Mouse (Mus musculus) T-helper 1 cell (primary cell): Measurements from ENCODE around the gene Gpr62.

Experiments
- in situ Hi-C: fragments of 300-600 bp; cut with MboI, MseI; formaldehyde crosslinking; loops from one replicate; pipeline ENCODE4 v1.15.1; 2025; ENCODE audit warnings: high pct_unique_total_duplicates

Gene Gpr62

GRCm38 (mm10) chr9:106456325-106457162 lies 9.2 kb downstream of the Gpr62 start:
- in situ Hi-C loops: no loop called here

DNA sequence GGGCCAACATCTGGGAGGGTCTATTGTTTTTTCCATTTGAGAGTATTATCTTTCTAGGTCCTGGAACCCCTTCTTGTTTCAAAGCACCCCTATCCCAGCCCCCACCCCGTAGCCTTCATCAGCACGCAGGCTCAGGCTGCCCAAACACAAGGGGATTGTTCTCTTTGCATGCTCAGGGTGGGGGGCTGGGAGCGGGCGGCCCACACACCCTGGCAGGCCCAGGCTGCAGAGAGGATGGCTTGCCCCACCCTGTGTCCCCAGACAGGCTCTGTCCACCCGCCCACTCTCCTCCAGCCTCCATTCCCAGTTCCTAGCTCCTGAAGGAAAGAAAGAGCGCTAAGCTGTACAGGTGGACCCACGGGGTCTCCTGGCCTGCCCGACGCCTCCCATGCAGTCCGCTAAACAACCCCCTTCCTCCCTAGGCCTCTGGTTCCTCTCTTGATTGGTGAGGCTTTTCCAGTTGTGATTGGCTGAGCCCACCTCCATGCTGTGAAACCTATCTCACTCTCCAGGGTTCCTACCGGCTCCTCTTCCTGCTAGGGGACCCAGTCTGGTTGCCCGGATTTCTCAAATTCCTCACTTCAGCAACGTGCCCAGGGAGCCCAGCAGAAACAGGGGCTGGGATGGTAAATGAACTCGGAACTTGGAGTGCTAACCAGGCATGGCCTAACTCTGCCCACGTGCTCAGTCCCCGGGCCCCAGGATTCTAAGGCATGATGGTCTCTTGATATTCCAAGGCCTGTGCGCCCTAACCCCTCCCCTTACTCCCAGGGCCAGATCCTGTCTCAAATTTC lies 10.7 kb downstream of the Gpr62 start:
- in situ Hi-C loops: no loop called here

GRCm38 (mm10) chr9:106454071-106454761 lies 11.5 kb downstream of the Gpr62 start:
- in situ Hi-C loops: no loop called here

DNA sequence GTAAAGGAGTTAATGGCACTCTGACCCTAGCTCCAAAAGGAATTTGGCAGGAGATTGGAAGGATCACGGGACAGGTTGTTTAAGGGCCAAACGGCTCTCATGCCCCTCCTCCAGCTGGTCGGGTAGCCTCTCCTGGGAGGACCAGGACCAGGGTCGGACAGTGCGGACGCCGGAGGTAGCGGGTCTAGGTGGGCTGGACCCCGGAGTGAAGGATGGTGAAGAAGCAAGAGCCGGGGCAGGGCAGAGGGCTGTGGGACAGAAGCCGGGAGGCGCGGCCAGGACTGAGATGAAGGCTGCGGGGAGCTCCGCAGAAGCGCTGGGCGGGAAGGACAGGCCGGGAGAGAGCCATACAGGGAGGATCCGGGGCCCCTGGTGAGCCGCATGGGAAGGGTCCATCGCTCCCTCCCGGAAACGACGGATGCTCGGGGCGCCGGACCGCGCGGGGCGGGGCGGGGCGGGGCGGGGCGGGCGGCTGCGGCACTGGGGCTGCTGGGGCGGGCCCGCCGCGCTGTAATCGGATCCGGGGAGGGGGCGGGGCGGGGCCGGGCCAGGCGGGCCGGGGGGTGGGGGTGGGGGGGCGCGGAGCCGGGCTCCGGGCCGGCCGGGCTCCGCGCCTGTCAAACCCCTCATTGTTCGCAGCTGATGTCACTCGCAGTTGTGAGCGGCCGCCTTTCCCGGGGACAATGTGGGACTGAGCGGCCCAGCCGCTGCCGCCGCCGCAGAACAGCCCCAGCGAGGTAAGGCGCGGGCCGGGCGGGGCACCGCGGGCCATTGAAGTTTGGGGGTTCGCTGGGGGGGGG lies 12.3 kb downstream of the Gpr62 start, which contains the start of gene Pcbp4:
TSS of gene Pcbp4 (plus strand) at position 21 of the 800 bp plus-strand sequence.
- in situ Hi-C loops: no loop called here

DNA sequence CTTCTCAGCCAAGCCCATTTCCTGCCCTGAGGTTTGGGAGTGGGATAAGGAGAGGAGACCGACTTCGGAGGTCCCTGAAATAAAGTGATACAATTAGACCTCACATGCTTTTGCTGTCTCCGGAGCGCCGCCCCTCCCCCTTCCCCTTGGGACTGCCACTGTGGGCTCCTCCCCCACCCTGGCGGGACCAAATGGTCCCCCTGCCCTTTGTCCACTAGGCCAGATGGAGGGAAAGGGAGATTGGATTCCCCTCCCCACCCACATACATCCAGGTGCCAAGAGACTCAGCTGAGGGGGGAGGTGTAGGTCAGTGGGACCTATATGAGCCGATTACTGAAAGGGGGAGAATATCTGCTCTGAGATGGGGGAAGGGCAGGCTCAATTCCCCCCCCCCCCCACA lies 12.9 kb downstream of the Gpr62 start:
- in situ Hi-C loops: no loop called here

DNA sequence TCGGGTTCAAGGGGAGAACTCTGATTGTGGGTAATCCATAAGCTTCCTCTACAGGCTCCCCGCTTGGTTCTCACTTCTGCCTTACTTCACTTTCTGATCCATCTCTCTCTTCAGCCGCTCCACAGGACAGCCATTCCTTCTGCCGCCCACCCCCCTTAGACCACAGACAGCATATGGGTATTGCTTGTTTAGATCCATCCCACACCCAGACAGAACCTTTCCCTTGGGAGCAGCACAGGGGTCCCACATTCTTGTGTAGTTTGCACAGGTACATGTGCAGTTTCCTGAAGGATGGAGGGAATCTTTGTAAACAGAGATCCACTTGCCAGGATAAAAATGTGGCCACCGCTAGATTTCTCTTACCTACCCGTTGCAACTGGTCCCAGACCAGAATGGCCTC lies 13.4 kb downstream of the Gpr62 start:
- in situ Hi-C loops: no loop called here

DNA sequence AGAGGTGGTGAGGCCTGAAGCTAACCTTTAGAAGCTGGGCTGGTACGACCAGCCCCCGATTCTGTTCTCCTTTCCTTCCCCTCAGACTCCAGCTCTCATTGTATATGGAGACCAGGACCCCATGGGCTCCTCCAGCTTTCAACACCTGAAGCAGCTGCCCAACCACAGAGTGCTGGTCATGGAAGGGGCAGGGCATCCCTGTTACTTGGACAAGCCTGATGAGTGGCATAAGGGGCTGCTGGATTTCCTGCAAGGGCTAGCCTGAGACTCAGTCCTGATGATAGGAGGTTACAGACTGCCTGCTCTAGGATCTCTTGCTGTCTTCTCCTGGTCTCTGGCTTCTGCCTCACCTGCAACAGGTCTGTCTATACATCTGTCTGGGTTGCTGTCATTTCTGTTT lies 13.8 kb downstream of the Gpr62 start:
- in situ Hi-C loops: no loop called here

- in situ Hi-C loops: no loop called here
Measured at GRCm38 (mm10) chr9:106451298-106451697, 14.4 kb downstream of the Gpr62 start.

GRCm38 (mm10) chr9:106450661-106451060 lies 15.1 kb downstream of the Gpr62 start:
- in situ Hi-C loops: no loop called here

DNA sequence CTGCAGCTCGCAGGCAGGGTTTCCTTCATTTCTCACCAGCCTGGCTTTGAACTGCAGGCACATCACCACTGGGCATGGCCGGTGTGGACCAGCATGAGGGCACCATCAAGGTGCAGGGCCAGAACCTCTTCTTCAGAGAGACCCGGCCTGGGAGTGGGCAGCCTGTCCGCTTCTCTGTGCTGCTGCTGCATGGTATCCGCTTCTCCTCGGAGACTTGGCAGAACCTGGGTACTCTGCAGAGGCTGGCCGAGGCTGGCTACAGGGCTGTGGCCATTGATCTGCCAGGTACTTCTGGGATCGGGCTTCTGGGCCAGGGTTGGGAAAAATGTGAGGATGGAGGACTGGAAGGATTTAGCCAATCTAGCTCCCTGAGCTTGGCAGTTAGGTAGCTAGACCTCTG lies 15.8 kb downstream of the Gpr62 start:
- in situ Hi-C loops: no loop called here

DNA sequence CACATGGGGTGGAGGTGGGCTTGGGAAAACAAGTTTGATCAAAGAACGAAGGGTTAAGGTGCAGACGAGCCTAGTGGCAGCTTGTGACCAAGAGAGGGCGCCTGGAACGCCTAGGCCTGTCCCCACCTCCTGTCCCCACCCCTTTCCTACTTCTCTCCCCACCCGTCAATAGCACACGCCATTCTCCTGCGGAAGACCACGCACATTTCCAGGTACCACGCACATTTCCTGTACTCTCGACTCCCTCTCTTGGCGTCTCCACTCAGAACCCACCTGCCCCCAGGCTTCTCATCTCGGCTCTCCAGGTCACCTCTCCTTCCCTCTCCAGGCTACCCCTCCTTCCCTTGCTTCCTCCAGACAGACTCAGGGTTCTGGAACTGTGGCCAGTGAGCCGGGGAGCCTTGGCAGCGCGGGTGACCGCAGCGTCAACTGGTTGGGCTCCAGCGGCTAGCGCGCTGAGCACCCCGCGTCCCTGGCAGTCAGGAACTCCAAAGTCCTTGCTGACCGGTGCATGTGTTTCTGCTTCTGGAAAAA lies 17.2 kb downstream of the Gpr62 start:
- in situ Hi-C loops: no loop called here

- in situ Hi-C loops: no loop called here
Measured at GRCm38 (mm10) chr9:106447951-106448350, 17.8 kb downstream of the Gpr62 start.

DNA sequence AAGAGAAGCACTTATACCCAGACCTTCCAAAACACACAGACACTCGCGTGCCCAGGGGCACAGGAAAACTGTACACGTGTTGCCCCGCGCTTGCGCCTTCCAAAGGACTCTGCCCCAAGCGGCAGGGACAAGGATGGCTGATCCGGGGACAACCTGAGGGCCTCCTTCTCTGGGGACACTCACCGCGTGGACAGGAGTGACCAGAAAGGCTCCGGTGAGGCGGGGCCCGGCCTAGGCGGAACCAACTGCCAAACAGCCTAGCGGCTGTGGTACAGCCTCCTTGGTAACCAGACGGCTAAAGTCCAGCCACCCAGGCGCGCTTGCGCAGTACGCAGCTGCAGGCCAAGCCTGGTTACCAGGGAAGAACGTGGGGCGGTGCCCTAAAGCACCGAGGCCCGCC lies 18.4 kb downstream of the Gpr62 start, which contains the start of the genes Abhd14b and Abhd14a:
TSS of gene Abhd14b (plus strand) at position 112 of the 400 bp plus-strand sequence.
TSS of gene Abhd14a (minus strand) at position 331 of the 400 bp plus-strand sequence.
- in situ Hi-C loops: no loop called here

GRCm38 (mm10) chr9:106444836-106445235 lies 20.9 kb downstream of the Gpr62 start:
- in situ Hi-C loops: no loop called here

DNA sequence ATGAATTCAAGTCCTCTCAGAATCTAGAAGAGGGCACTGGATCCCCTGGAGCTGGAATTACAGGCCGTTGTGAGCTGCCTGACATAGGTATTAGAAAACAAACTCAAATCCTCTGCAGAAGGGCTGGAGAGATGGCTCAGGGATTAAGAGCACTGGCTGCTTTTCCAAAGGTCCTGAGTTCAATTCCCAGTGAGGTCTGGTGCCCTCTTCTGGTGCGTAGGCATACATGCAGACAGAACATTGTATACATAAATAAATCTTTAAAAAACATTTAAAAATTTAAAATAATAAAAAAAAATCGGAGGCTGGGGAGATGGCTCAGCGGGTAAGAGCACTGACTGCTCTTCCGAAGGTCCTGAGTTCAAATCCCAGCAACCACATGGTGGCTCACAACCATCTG lies 23.1 kb downstream of the Gpr62 start:
- in situ Hi-C loops: no loop called here

GRCm38 (mm10) chr9:106436566-106436965 lies 29.2 kb downstream of the Gpr62 start:
- in situ Hi-C loops: no loop called here

- in situ Hi-C loops: no loop called here
Measured at GRCm38 (mm10) chr9:106433389-106433788, 32.3 kb downstream of the Gpr62 start.

DNA sequence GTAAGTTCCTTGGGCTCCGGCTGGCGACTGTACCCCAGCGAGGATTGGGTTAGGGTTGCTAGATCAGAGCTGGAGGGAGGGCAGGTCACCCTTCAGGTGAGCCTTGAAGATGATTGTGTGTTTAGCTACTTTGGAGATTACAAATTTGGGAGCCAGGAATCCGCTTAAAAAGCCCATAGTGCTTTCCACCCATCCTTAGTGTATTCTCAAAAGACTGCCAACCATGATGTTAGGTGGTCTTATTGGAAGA lies 35.8 kb downstream of the Gpr62 start:
- in situ Hi-C loops: no loop called here

GRCm38 (mm10) chr9:106429221-106430014 lies 36.3 kb downstream of the Gpr62 start, which contains the start of gene Rpl29:
Gene Rpl29, plus strand, starts transcription at chr9:106429454.
- in situ Hi-C loops: loop anchor here (10.0 kb wide), 1 partner anchor 215 kb away; no protein-coding TSS in a partner anchor

GRCm38 (mm10) chr9:106428719-106429220 lies 37.0 kb downstream of the Gpr62 start:
- in situ Hi-C loops: loop anchor here (10.0 kb wide), 1 partner anchor 214 kb away; no protein-coding TSS in a partner anchor
